Mouse (Mus musculus) liver, embryonic 15.5 days (tissue): ENCODE measurements around the gene Slc26a3. TPM values are rescaled to one million over a fixed set of nuclear protein-coding genes. Genes with fewer than 3 reads are reported as not detected.
A peak's percentile ranks its signal among the peaks of the same experiment; 100 is the strongest.
"Not testable (repeated sequence)": the region's sequence is repeated elsewhere in the genome, so short reads cannot be mapped to it uniquely, and the experiment has no call there.

Experiments
- ATAC-seq: fragments of 200-750 bp; cut with Nextera tagmentation; 2 replicates; pipeline ENCODE4 v1.8.0; 2017; ENCODE audit warnings: moderate number of reproducible peaks, mild to moderate bottlenecking, moderate library complexity; ENCODE audit not compliant: insufficient read depth
- H3K27ac ChIP-seq: fragments of 300-500 bp; sonication (generic); replicated peaks from 2 replicates; pipeline ENCODE4 v1.5.1; 2015; ENCODE audit warnings: mild to moderate bottlenecking, inconsistent platforms
- H3K27me3 ChIP-seq: fragments of 300-500 bp; sonication (generic); 2 replicates; pipeline ENCODE4 v1.6.1; 2015; ENCODE audit warnings: mild to moderate bottlenecking, inconsistent platforms
- H3K36me3 ChIP-seq: fragments of 300-500 bp; sonication (generic); replicated peaks from 2 replicates; pipeline ENCODE4 v1.6.1; 2015; ENCODE audit warnings: moderate library complexity, mild to moderate bottlenecking, inconsistent platforms
- H3K4me1 ChIP-seq: fragments of 300-500 bp; sonication (generic); replicated peaks from 2 replicates; pipeline ENCODE4 v1.6.1; 2015; ENCODE audit warnings: inconsistent platforms
- H3K4me2 ChIP-seq: fragments of 300-500 bp; sonication (generic); 2 replicates; pipeline ENCODE4 v1.6.1; 2015; ENCODE audit warnings: moderate library complexity, mild to moderate bottlenecking, inconsistent platforms
- H3K4me3 ChIP-seq: fragments of 300-500 bp; sonication (generic); replicated peaks from 2 replicates; pipeline ENCODE4 v1.5.1; 2015; ENCODE audit warnings: mild to moderate bottlenecking, inconsistent platforms
- H3K9ac ChIP-seq: fragments of 300-500 bp; sonication (generic); 2 replicates; pipeline ENCODE4 v1.6.1; 2015; ENCODE audit warnings: moderate library complexity, mild to moderate bottlenecking, inconsistent platforms
- H3K9me3 ChIP-seq: fragments of 300-500 bp; sonication (generic); replicated peaks from 2 replicates; pipeline ENCODE4 v1.6.1; 2016; ENCODE audit warnings: inconsistent platforms
- WGBS: fragments of 180-500 bp; shearing (Covaris S2); methylation state at CpG from one replicate; pipeline ENCODE4 v1.1.7; 2015; ENCODE audit warnings: mixed read lengths; ENCODE audit not compliant: insufficient replicate concordance; 5-methylcytosine and 5-hydroxymethylcytosine counted together
- polyA plus RNA-seq: library from polyadenylated mRNA; unstranded; fragments of >200 nt; fragmentation: Nextera tagmentation; extraction: Ambion mirVana; gene quantifications from 2 replicates; pipeline ENCODE4 v1.2.1, GENCODE M21; 2015

Gene Slc26a3
- polyA plus RNA-seq, 1 experiment from 2014 or later, result 0.03 TPM

DNA sequence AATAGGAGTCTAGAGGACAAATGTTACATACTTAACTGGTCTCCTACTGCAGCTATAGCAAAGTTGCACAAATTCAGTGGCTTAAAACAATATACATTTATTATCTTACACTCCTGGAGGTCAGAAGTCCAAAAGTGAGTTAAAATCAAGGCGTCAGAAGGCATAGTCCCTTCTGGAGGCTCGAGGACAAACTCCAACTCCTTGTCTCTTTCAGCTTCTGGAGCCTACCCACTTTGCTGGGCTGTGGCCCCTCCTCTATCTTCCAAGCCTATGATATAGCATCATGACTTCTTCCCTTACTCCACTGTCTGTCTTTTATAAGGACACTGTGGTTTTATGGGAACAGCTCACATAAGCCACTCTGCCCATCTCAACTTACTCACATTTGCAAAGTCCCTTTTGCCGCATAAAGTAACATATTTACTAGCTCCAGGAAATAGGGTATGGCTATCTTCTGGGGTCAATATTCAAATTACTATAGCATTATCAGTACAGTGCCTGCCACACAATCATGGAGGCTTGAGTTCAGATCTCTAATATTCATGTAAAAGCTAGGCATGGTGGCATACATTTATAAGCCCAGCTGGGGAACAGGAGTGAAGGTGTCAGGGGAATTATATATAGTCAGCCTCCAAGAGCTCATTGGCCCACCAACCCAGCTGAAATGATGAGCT is 31.4 kb downstream of the Slc26a3 start:
- H3K27ac ChIP-seq, result no peak overlapping the region

DNA sequence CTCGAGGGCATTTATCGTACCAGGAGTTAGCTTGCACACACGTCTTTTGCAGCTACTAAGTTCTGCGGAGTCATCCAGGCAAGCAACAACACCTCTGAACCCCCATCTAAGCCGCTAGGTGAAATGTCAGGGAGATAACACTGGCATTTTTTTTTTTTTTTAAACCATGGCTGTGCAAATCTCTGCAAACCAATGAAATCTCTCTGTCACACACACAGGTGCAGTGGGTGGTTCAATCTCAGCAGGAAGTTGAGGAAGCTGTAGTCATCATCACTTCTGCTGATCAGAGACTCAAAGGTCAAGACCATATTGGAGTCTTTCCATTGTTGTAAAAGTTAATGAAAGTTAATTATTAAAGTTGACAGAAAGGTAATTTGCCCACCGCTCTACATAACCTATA is 47.1 kb downstream of the Slc26a3 start:
- no peak for ATAC-seq
- H3K9ac ChIP-seq, result no peak overlapping the region
- peaks cover 3% of the 10 kb centered on the region; the same call in 1 of the 2 replicates for H3K27me3 ChIP-seq
- no peak overlapping the region for H3K27ac ChIP-seq
- H3K4me3 ChIP-seq, result no peak overlapping the region
- H3K4me2 ChIP-seq, result no peak overlapping the region
- no peaks in the 10 kb centered on the region for H3K9me3 ChIP-seq
- WGBS, result 53% methylated on average over 6 of the region's 6 CpGs
- H3K36me3 ChIP-seq, result no peaks in the 10 kb centered on the region
- H3K4me1 ChIP-seq, result no peaks in the 10 kb centered on the region

More for the DNA sequence above, 31.4 kb downstream of the Slc26a3 start:
- 49% methylated on average over 3 of the region's 3 CpGs for WGBS
- no peak for ATAC-seq
- H3K4me1 ChIP-seq, result no peaks in the 10 kb centered on the region
- no peak overlapping the region for H3K4me3 ChIP-seq
- no peak overlapping the region for H3K4me2 ChIP-seq
- no peaks in the 10 kb centered on the region; the same call in 1 of the 2 replicates for H3K27me3 ChIP-seq
- no peaks in the 10 kb centered on the region for H3K36me3 ChIP-seq
- no peak overlapping the region for H3K9ac ChIP-seq
- H3K9me3 ChIP-seq, result no peaks in the 10 kb centered on the region

DNA sequence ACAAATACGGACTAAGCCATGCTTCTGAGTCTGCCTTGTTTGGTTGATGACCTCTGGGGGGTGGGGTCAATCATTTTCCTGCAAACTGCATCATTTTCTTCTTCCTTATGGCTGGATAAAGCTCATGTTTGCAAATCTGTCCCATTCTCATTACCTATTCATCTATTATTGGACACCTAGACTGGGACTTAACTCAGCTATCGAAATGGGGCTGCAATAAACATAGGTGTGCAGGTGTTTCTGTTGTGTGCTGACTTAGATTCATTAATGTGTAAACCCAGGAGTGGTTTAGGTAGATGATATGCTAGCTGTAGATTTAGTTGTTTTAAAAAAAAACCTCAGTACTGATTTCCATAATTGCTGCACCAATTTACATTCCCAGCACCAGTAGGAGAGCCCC is 48.9 kb downstream of the Slc26a3 start:
- no peak for ATAC-seq
- H3K9me3 ChIP-seq, result no peaks in the 10 kb centered on the region

DNA sequence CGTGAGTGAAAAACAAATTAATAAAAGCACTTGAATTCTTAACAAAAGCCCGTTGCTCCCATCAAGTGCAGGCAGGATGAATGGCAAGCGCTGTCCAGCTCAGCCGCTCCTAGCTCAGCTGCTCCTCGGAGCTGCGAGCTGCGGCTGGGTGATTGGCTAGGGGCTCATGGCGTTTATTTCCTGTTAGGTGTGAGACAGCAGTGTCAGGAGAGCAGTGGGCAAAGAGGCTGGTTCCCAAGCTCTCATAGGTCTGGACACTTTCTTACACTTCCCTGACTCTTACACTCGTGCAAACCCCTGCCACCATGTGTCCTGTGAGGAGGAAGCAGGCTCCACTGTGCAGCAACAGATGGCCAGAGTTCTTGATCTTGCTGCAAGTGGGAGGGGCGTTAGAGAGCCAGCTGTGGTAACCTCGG is 53.5 kb downstream of the Slc26a3 start:
- no peak for ATAC-seq
- H3K4me1 ChIP-seq, result no peaks in the 10 kb centered on the region
- H3K4me2 ChIP-seq, result peak overlapping the region; percentile 29
- H3K4me3 ChIP-seq, result no peak overlapping the region
- no peaks in the 10 kb centered on the region for H3K36me3 ChIP-seq
- H3K9ac ChIP-seq, result no peak overlapping the region
- H3K27me3 ChIP-seq, result peaks cover 10% of the 10 kb centered on the region
- no peak overlapping the region for H3K27ac ChIP-seq
- under 1% methylated on average over 11 of the region's 11 CpGs for WGBS
- H3K9me3 ChIP-seq, result no peaks in the 10 kb centered on the region

More for the DNA sequence above, 48.9 kb downstream of the Slc26a3 start:
- no peak overlapping the region for H3K4me3 ChIP-seq
- no peak overlapping the region for H3K4me2 ChIP-seq
- no peaks in the 10 kb centered on the region for H3K4me1 ChIP-seq
- H3K36me3 ChIP-seq, result no peaks in the 10 kb centered on the region
- no peak overlapping the region for H3K27ac ChIP-seq
- H3K27me3 ChIP-seq, result peaks cover 10% of the 10 kb centered on the region
- 45% methylated on average over 2 of the region's 2 CpGs for WGBS
- no peak overlapping the region for H3K9ac ChIP-seq

DNA sequence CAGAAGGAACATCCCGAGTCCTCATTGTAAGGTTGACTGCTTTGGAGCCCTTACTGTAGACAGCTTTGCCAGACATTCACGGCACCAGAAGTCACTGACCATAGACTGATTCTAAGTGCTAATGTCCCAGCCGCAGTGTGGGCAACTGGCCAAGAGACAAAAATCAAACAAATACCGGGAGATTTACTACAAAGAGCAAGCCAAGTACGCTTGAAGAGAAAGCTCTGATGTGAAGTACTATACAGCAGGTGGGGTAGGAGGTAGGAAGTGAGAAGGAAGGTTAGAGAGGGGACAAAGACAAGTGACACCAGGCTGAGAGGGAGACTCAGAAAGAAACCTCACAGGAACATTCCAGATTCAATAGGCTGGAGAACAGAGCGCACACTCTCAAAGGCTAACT is 54.2 kb downstream of the Slc26a3 start:
- Histone ChIP-seq H3K4me2 (no peak overlapping the region), H3K9ac (no peak overlapping the region), H3K36me3 (no peaks in the 10 kb centered on the region), H3K4me1 (no peaks in the 10 kb centered on the region), H3K9me3 (no peaks in the 10 kb centered on the region), H3K27ac (no peak overlapping the region), H3K27me3 (peaks cover 10% of the 10 kb centered on the region), H3K4me3 (no peak overlapping the region)
- WGBS, result 53% methylated on average over 6 of the region's 6 CpGs
- ATAC-seq, result no peak

DNA sequence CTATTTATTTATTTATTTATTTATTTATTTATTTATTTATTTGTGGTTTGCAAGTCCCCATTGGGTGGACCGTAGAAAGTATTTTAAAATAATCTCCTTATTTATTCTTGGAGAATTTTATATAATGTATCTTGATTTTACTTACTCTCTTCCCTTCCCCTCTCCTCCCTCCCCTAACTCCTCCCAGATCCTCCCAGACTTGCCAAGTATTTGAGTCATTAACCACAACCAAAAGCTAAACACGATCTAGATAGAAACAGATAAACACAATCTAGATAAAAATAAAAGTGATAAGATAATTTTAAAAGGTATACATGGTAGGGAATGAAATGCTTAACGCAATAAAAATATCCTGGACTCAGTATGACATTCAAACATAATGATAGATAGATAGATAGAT is 58.7 kb downstream of the Slc26a3 start:
- ATAC-seq, result no peak
- H3K36me3 ChIP-seq, result no peaks in the 10 kb centered on the region
- no peaks in the 10 kb centered on the region for H3K9me3 ChIP-seq
- no peak overlapping the region for H3K9ac ChIP-seq
- H3K4me1 ChIP-seq, result no peaks in the 10 kb centered on the region
- H3K27ac ChIP-seq, result no peak overlapping the region
- no peak overlapping the region for H3K4me3 ChIP-seq
- H3K27me3 ChIP-seq, result no peaks in the 10 kb centered on the region
- H3K4me2 ChIP-seq, result no peak overlapping the region
- 73% methylated on average over 3 of the region's 3 CpGs for WGBS

DNA sequence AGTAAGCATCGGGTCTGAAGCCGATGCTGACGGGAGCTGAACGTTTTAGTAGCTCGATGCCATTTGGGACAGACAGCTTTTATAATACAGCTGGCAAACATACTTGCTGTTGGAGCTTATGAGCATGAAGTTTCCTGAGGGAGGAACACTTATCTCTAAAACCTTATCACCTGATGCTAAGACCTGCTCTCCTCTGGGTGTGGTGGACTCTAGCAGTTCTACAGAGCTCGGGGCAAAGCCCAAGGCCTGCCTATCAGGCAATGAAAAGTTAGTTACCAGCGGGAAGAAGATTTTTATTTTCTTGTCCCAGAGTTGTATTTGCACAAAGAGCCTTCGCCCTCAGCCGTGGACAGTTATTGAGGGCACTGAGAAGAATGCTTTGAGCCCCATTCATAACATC is 65.6 kb downstream of the Slc26a3 start:
- ATAC-seq, result no peak
- Histone ChIP-seq H3K27me3 (no peaks in the 10 kb centered on the region), H3K4me1 (no peaks in the 10 kb centered on the region), H3K4me3 (no peak overlapping the region), H3K4me2 (no peak overlapping the region), H3K36me3 (no peaks in the 10 kb centered on the region), H3K9ac (no peak overlapping the region), H3K27ac (no peak overlapping the region), H3K9me3 (no peaks in the 10 kb centered on the region)
- WGBS, result 65% methylated on average over 9 of the region's 9 CpGs

DNA sequence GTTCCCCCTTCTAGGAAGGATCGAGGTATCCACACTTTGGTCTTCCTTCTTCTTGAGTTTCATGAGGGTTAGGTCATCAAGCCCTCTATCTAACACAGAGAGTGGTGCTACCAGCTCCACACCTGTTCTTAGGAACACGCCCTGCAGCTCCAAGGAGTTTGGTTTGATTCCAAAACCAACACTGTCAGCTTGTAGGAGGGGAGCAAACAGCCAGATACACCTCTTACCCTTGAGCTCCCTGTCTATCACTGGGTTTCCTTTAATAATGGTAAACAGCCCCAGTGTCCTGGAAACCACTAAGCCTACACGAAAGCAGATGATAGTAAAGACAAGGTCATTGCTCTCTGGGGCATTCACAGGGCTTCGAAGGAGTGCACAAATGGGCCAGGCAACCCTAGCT is 67.8 kb downstream of the Slc26a3 start:
- Histone ChIP-seq H3K36me3 (no peaks in the 10 kb centered on the region), H3K27me3 (no peaks in the 10 kb centered on the region), H3K4me1 (no peaks in the 10 kb centered on the region), H3K9ac (no peak overlapping the region), H3K9me3 (no peaks in the 10 kb centered on the region), H3K4me3 (no peak overlapping the region), H3K4me2 (no peak overlapping the region), H3K27ac (no peak overlapping the region)
- ATAC-seq, result no peak
- WGBS, result 42% methylated on average over 4 of the region's 4 CpGs

DNA sequence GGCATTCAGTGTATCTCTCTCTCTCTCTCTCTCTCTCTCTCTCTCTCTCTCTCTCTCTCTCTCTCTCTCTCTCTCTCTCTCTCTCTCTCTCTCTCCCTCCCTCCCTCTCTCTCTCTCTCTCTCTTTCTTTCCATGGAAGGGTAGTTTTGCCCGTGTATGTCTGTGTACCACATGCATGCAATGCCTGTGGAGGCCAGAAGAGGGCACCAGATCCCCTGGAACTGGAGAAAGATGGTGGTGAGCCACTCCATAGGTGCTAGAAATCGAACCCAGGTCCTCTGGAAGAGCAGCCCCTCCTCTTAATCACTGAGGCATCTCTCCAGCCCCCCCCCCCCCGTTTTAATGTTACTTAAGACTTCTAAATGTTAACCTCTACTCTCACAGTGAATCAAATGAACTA is 69.6 kb downstream of the Slc26a3 start:
- H3K27me3 ChIP-seq, H3K4me1 ChIP-seq, H3K9ac ChIP-seq, H3K4me2 ChIP-seq, H3K4me3 ChIP-seq, ATAC-seq, H3K27ac ChIP-seq, H3K36me3 ChIP-seq, H3K9me3 ChIP-seq: not testable (repeated sequence)
- WGBS, result 37% methylated on average over 3 of the region's 3 CpGs

DNA sequence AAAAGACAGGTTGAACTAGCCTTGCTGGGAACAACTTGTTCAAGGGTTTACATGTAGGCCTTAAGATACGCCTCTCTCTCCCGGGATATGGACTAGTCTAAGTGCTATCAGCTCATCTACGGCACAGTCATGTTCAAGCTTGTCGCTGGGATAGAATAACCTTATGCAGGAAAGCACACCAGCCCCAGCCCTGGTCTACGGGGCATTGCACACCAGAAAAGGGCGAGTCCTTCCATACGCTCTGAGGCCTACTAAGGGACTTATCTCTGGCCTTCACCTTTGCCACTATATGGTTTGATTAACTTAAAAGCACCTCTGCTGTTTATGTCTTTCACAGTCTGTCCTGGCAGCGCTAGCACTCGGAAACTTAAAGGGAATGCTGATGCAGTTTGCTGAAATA is 70.7 kb downstream of the Slc26a3 start:
- WGBS, result 63% methylated on average over 9 of the region's 9 CpGs
- no peaks in the 10 kb centered on the region for H3K9me3 ChIP-seq
- H3K9ac ChIP-seq, result no peak overlapping the region
- H3K4me2 ChIP-seq, result no peak overlapping the region
- H3K27ac ChIP-seq, result no peak overlapping the region
- H3K4me1 ChIP-seq, result no peaks in the 10 kb centered on the region
- H3K36me3 ChIP-seq, result no peaks in the 10 kb centered on the region
- no peaks in the 10 kb centered on the region for H3K27me3 ChIP-seq
- ATAC-seq, result no peak
- no peak overlapping the region for H3K4me3 ChIP-seq

DNA sequence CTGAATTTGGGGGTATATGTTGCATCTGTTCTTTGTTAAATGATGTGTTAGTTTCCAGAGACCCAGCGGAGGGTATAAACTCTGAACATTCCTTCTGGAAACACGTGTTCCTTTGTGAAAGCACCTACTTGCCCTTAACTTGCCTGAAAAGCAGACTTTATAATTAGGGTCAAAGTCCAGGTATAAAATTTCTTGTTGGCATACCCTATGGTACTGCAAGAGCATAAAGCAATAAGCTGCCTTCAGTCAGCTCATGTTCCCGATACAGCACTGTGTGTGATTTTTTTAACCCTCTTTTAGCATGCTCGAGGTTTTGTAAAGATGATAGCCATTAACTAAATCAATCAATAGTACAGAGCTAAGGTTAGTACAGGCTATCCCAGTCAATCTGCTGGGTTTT is 71.9 kb downstream of the Slc26a3 start:
- H3K4me2 ChIP-seq, result no peak overlapping the region
- H3K36me3 ChIP-seq, result no peaks in the 10 kb centered on the region
- H3K27ac ChIP-seq, result no peak overlapping the region
- no peak for ATAC-seq
- no peaks in the 10 kb centered on the region for H3K27me3 ChIP-seq
- no peaks in the 10 kb centered on the region for H3K9me3 ChIP-seq
- H3K4me3 ChIP-seq, result no peak overlapping the region
- 66% methylated on average over 4 of the region's 4 CpGs for WGBS
- H3K4me1 ChIP-seq, result no peaks in the 10 kb centered on the region
- no peak overlapping the region for H3K9ac ChIP-seq

DNA sequence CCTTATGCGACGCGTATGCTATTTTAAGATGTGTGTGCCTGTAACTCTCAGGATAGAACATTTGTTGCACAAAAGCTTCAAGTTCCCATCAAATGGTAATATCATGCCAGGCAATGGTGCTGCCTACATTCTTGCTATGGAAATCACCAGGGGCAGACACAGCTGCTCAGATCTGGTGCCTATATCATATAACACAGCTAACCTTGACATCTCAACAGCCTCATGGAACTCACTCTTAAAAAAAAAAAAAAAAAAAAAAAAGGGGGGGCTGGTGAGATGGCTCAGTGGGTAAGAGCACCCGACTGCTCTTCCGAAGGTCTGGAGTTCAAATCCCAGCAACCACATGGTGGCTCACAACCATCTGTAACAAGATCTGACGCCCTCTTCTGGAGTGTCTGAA is 87.5 kb downstream of the Slc26a3 start:
- WGBS, result 79% methylated on average over 4 of the region's 6 CpGs
- not testable (repeated sequence) for H3K36me3 ChIP-seq, H3K27me3 ChIP-seq, H3K9me3 ChIP-seq, H3K4me2 ChIP-seq, H3K4me3 ChIP-seq, H3K9ac ChIP-seq, H3K27ac ChIP-seq, ATAC-seq, H3K4me1 ChIP-seq
